Mouse (Mus musculus) testis, adult 2 months (tissue): ENCODE data around the gene Tmem220.

ENCODE experiments used
- CTCF ChIP-seq: fragments of 200-500 bp; IDR thresholded peaks from 2 replicates; pipeline ENCODE4 v1.5.1; 2012; ENCODE audit warnings: low read depth, mild to moderate bottlenecking, inconsistent platforms, low read length, moderate library complexity; ENCODE audit not compliant: control insufficient read depth, insufficient read depth, insufficient replicate concordance
- POLR2A ChIP-seq: fragments of 200-500 bp; IDR thresholded peaks from 2 replicates; pipeline ENCODE4 v1.6.1; 2012; ENCODE audit warnings: low read depth, mild to moderate bottlenecking, inconsistent platforms, low read length, moderate library complexity; ENCODE audit not compliant: control insufficient read depth

- TF ChIP-seq CTCF (no peak), POLR2A (no peak)
These were observed 41.4 kb upstream of the Tmem220 start for GRCm38 (mm10) chr11:66983422-66984164.
